Mouse (Mus musculus): ENCODE results near the gene Cct6b. TPM values are rescaled to one million over a fixed set of nuclear protein-coding genes. Genes with fewer than 3 reads are reported as not detected.

The Cct6b gene
- polyA plus RNA-seq, 1 experiment: not detected

- WGBS: 71% methylated on average over 5 of the region's 5 CpGs
- H3K4me3 ChIP-seq (ENCODE audit: low read depth, low read length): no peak overlapping the region
- H3K36me3 ChIP-seq (ENCODE audit: control insufficient read depth, insufficient read depth, low read length): no peaks in the 10 kb centered on the region
- H3K27me3 ChIP-seq (ENCODE audit: control insufficient read depth, insufficient read depth, low read length): no peaks in the 10 kb centered on the region
- TF ChIP-seq POLR2A (IDR thresholded peaks at IDR 0.05; ENCODE audit: low read depth, low read length) (no peak), CTCF (IDR thresholded peaks at IDR 0.05; ENCODE audit: extremely low read depth, insufficient read length, insufficient replicate concordance, low read depth, low read length) (no peak)
- no peak overlapping the region for H3K27ac ChIP-seq (ENCODE audit: insufficient read depth, low read depth, low read length)
- no peaks in the 10 kb centered on the region for H3K4me1 ChIP-seq (ENCODE audit: control insufficient read depth, insufficient read depth, insufficient read length, low read length)
These were observed 73.6 kb downstream of the Cct6b start for GRCm38 (mm10) chr11:82690476-82690875.

- H3K4me1 ChIP-seq (ENCODE audit: control insufficient read depth, insufficient read depth, insufficient read length, low read length): no peaks in the 10 kb centered on the region
- no peaks in the 10 kb centered on the region for H3K36me3 ChIP-seq (ENCODE audit: control insufficient read depth, insufficient read depth, low read length)
- no peak overlapping the region for H3K27ac ChIP-seq (ENCODE audit: insufficient read depth, low read depth, low read length)
- TF ChIP-seq CTCF (IDR thresholded peaks at IDR 0.05; ENCODE audit: extremely low read depth, insufficient read length, insufficient replicate concordance, low read depth, low read length) (no peak), POLR2A (IDR thresholded peaks at IDR 0.05; ENCODE audit: low read depth, low read length) (no peak)
- H3K27me3 ChIP-seq (ENCODE audit: control insufficient read depth, insufficient read depth, low read length): no peaks in the 10 kb centered on the region
- H3K4me3 ChIP-seq (ENCODE audit: low read depth, low read length): no peak overlapping the region
These were observed 76.5 kb downstream of the Cct6b start for GRCm38 (mm10) chr11:82687668-82688067.

DNA sequence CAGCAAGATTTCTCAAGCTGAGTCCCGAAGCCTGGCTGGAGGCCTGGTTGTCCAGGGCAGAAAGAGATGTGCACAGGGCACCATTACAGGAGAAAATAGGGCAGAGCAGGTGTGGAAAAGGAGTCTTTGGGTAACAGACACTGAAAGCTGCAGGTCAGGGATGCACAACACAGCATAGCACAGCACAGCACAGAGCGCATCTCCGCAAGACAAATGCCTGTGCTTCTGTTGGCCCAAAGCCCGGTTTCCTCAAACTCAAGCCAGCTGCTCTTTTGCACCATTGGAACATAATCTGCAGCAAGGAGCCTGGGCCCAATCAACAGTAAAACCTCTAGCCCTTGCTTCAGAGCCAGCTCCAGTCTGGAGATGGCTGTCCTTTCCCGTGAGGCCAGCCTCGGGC, 79.4 kb downstream of the Cct6b start:
- Histone ChIP-seq H3K4me1 (ENCODE audit: control insufficient read depth, insufficient read depth, insufficient read length, low read length) (no peaks in the 10 kb centered on the region), H3K36me3 (ENCODE audit: control insufficient read depth, insufficient read depth, low read length) (no peaks in the 10 kb centered on the region), H3K4me3 (ENCODE audit: low read depth, low read length) (no peak overlapping the region), H3K27me3 (ENCODE audit: control insufficient read depth, insufficient read depth, low read length) (no peaks in the 10 kb centered on the region), H3K27ac (ENCODE audit: insufficient read depth, low read depth, low read length) (no peak overlapping the region)
- TF ChIP-seq POLR2A (IDR thresholded peaks at IDR 0.05; ENCODE audit: low read depth, low read length): no peak
- WGBS: 70% methylated on average over 6 of the region's 6 CpGs

- Histone ChIP-seq H3K27ac (ENCODE audit: insufficient read depth, low read depth, low read length) (no peak overlapping the region), H3K4me1 (ENCODE audit: control insufficient read depth, insufficient read depth, insufficient read length, low read length) (no peaks in the 10 kb centered on the region), H3K4me3 (ENCODE audit: low read depth, low read length) (no peak overlapping the region), H3K27me3 (ENCODE audit: control insufficient read depth, insufficient read depth, low read length) (no peaks in the 10 kb centered on the region), H3K36me3 (ENCODE audit: control insufficient read depth, insufficient read depth, low read length) (no peaks in the 10 kb centered on the region)
- TF ChIP-seq POLR2A (IDR thresholded peaks at IDR 0.05; ENCODE audit: low read depth, low read length): no peak
- TF ChIP-seq CTCF (IDR thresholded peaks at IDR 0.05; ENCODE audit: extremely low read depth, insufficient read length, insufficient replicate concordance, low read depth, low read length): peak; percentile 16; the same call in 1 of the 2 replicates
- 36% methylated on average over 12 of the region's 12 CpGs for WGBS
These were observed 80.2 kb downstream of the Cct6b start for GRCm38 (mm10) chr11:82683765-82684505.

- H3K36me3 ChIP-seq (ENCODE audit: control insufficient read depth, insufficient read depth, low read length): no peaks in the 10 kb centered on the region
- no peak overlapping the region for H3K27ac ChIP-seq (ENCODE audit: insufficient read depth, low read depth, low read length)
- no peaks in the 10 kb centered on the region for H3K27me3 ChIP-seq (ENCODE audit: control insufficient read depth, insufficient read depth, low read length)
- no peaks in the 10 kb centered on the region for H3K4me1 ChIP-seq (ENCODE audit: control insufficient read depth, insufficient read depth, insufficient read length, low read length)
- TF ChIP-seq CTCF (IDR thresholded peaks at IDR 0.05; ENCODE audit: extremely low read depth, insufficient read length, insufficient replicate concordance, low read depth, low read length) (no peak), POLR2A (IDR thresholded peaks at IDR 0.05; ENCODE audit: low read depth, low read length) (no peak)
- H3K4me3 ChIP-seq (ENCODE audit: low read depth, low read length): no peak overlapping the region
- 85% methylated on average over 12 of the region's 12 CpGs for WGBS
These were observed 85.6 kb downstream of the Cct6b start for GRCm38 (mm10) chr11:82678561-82678960.

Other genes with a start within 250 kb of the Cct6b start
- gene Zfp830, start within 50 bp of the Cct6b start, polyA plus RNA-seq (2012; rRNA removed): 1.6 and 2.8 TPM in 2 replicates
- 4.3 and 6.3 TPM in 2 replicates for gene Lig3, start 16.8 kb upstream of the Cct6b start, polyA plus RNA-seq (2012; rRNA removed)
- gene Rffl, start 106.9 kb upstream of the Cct6b start, polyA plus RNA-seq (2012; rRNA removed): 7.0 and 8.9 TPM in 2 replicates
- gene Rad51d, start 126.3 kb upstream of the Cct6b start, polyA plus RNA-seq (2012; rRNA removed): 6.8 and 10.2 TPM in 2 replicates
- 0.13 TPM in 1 of 2 replicates, not detected in the other for gene Fndc8, start 127.8 kb upstream of the Cct6b start, polyA plus RNA-seq (2012; rRNA removed)
- gene Nle1, start 144.1 kb upstream of the Cct6b start, polyA plus RNA-seq (2012; rRNA removed): 20.7 and 27.1 TPM in 2 replicates
- 1.0 and 1.7 TPM in 2 replicates for gene Unc45b, start 146.2 kb upstream of the Cct6b start, polyA plus RNA-seq (2012; rRNA removed)
- gene Slfn5, start 187.0 kb upstream of the Cct6b start, polyA plus RNA-seq (2012; rRNA removed): 0.34 and 0.95 TPM in 2 replicates
- gene Slfn9, start 227.5 kb upstream of the Cct6b start, polyA plus RNA-seq (2012; rRNA removed): 0.30 and 0.61 TPM in 2 replicates

Data from small intestine, adult 2 months (tissue).